8 mouse cellular contexts compared by ENCODE assay signal in the genomic region with DNA sequence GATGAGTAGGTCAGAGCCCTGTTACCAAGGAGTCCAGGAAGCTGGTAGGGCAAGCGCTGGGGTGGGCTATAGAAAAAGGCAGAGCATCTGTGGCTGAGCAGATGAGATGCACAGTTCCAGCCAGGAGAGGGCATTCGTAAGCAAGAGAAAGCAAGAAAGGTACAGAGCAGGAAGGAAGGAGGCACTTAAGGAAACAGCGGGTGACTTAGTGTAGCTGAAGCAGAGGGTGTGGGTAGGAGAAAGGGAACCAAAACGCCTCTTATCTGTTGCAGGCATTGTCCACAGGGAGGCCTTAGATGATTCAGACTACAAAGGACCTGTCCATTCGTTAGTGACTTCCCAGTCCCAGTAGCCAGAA. TPM values are rescaled to one million over a fixed set of nuclear protein-coding genes. Genes with fewer than 3 reads are reported as not detected.
DNase-seq lines count a peak whose midpoint lies in the region; ATAC-seq and TF ChIP-seq lines count a peak whose summit lies in the region.

No protein-coding gene starts in this region.

- peaks cover 56% of the 10 kb centered on the region for H3K4me1 ChIP-seq in embryonic facial prominence, embryonic 15.5 days
- peaks cover 37% of the 10 kb centered on the region for H3K4me1 ChIP-seq in hindbrain, embryonic 16.5 days (ENCODE audit: control insufficient read depth, insufficient read depth, low read depth, low read length)
- peaks cover 32% of the 10 kb centered on the region for H3K4me1 ChIP-seq in liver, embryonic 11.5 days (replicated peaks; ENCODE audit: control insufficient read depth, insufficient read depth, low read length)
- H3K4me1 ChIP-seq in midbrain, postnatal 0 days (ENCODE audit: insufficient read depth, low read length), result peaks cover 15% of the 10 kb centered on the region
- peaks cover 30% of the 10 kb centered on the region for H3K4me1 ChIP-seq in thymus, adult 2 months (replicated peaks; ENCODE audit: control insufficient read depth, insufficient read depth, low read length)

- peaks cover 27% of the 10 kb centered on the region for H3K36me3 ChIP-seq in embryonic facial prominence, embryonic 15.5 days
- peaks cover 6% of the 10 kb centered on the region; the same call in 1 of the 2 replicates for H3K36me3 ChIP-seq in hindbrain, embryonic 16.5 days (ENCODE audit: control insufficient read depth, insufficient read depth, low read length)
- H3K36me3 ChIP-seq in liver, embryonic 11.5 days (ENCODE audit: control insufficient read depth, insufficient read depth, low read length), result peaks cover 17% of the 10 kb centered on the region
- H3K36me3 ChIP-seq in midbrain, postnatal 0 days (ENCODE audit: insufficient read depth, low read length), result peaks cover 18% of the 10 kb centered on the region; the same call in 1 of the 2 replicates
- peaks cover 14% of the 10 kb centered on the region for H3K36me3 ChIP-seq in thymus, adult 2 months (ENCODE audit: control insufficient read depth, insufficient read depth, low read length)

- no peaks in the 10 kb centered on the region for H3K9me3 ChIP-seq in embryonic facial prominence, embryonic 15.5 days (replicated peaks)
- no peaks in the 10 kb centered on the region for H3K9me3 ChIP-seq in hindbrain, embryonic 16.5 days (ENCODE audit: control insufficient read depth, low read length)
- no peaks in the 10 kb centered on the region for H3K9me3 ChIP-seq in liver, embryonic 11.5 days (ENCODE audit: control insufficient read depth, low read length)
- no peaks in the 10 kb centered on the region for H3K9me3 ChIP-seq in midbrain, postnatal 0 days (ENCODE audit: low read length)

- DNase-seq in Muller cell, postnatal 12 days (ENCODE audit: inconsistent ontology term), result peak; percentile 43
- DNase-seq in liver, embryonic 11.5 days (ENCODE audit: low spot score), result no peak
- DNase-seq in midbrain, postnatal 0 days (ENCODE audit: low spot score), result peak; percentile 68
- peak; percentile 83 for DNase-seq in thymus, adult 2 months
- no peak for DNase-seq in ovary, adult 18-20 months (ENCODE audit: low spot score)

- H3K27me3 ChIP-seq in embryonic facial prominence, embryonic 15.5 days, result no peaks in the 10 kb centered on the region
- no peaks in the 10 kb centered on the region for H3K27me3 ChIP-seq in hindbrain, embryonic 16.5 days (replicated peaks; ENCODE audit: control insufficient read depth, insufficient read depth, low read length)
- no peaks in the 10 kb centered on the region for H3K27me3 ChIP-seq in liver, embryonic 11.5 days (replicated peaks; ENCODE audit: control insufficient read depth, insufficient read depth, low read length)
- H3K27me3 ChIP-seq in midbrain, postnatal 0 days (ENCODE audit: insufficient read depth, low read length), result no peaks in the 10 kb centered on the region
- no peaks in the 10 kb centered on the region for H3K27me3 ChIP-seq in thymus, adult 2 months (ENCODE audit: control insufficient read depth, insufficient read depth, low read length)

- WGBS in embryonic facial prominence, embryonic 15.5 days, result 25% methylated on average over 5 of the region's 5 CpGs
- 23% methylated on average over 5 of the region's 5 CpGs for WGBS in hindbrain, embryonic 16.5 days
- WGBS in liver, embryonic 11.5 days, result 18% methylated on average over 5 of the region's 5 CpGs
- WGBS in midbrain, postnatal 0 days, result 17% methylated on average over 5 of the region's 5 CpGs
- 2% methylated on average over 5 of the region's 5 CpGs for WGBS in thymus, adult 2 months

- peak; percentile 72 for ATAC-seq in CD4-positive, CD25-positive, alpha-beta regulatory T cell, adult 4 months
- no peak for ATAC-seq in embryonic facial prominence, embryonic 15.5 days (ENCODE audit: insufficient number of reproducible peaks, low FRiP score, low TSS enrichment, low read depth)
- peak; percentile 55 for ATAC-seq in hindbrain, embryonic 16.5 days
- ATAC-seq in liver, embryonic 11.5 days (replicated peaks; ENCODE audit: low FRiP score), result peak; percentile 44
- peak; percentile 53; the same call in 1 of the 2 replicates for ATAC-seq in midbrain, postnatal 0 days (ENCODE audit: low FRiP score)

- peak overlapping the region; percentile 58 for H3K4me2 ChIP-seq in embryonic facial prominence, embryonic 15.5 days (replicated peaks)
- H3K4me2 ChIP-seq in hindbrain, embryonic 16.5 days (ENCODE audit: low read length), result peak overlapping the region; percentile 95
- peak overlapping the region; percentile 95 for H3K4me2 ChIP-seq in liver, embryonic 11.5 days
- peak overlapping the region; percentile 95 for H3K4me2 ChIP-seq in midbrain, postnatal 0 days (ENCODE audit: low read depth, low read length, poor library complexity, severe bottlenecking)

- TF ChIP-seq CTCF in midbrain, postnatal 0 days (IDR thresholded peaks at IDR 0.05), result peak; percentile 79
- no peak for TF ChIP-seq CTCF in thymus, adult 2 months (IDR thresholded peaks at IDR 0.05; ENCODE audit: borderline replicate concordance, control insufficient read depth, extremely low read depth, insufficient read depth, low read length, poor library complexity)

- peak overlapping the region; percentile 97 for H3K4me3 ChIP-seq in embryonic facial prominence, embryonic 15.5 days (replicated peaks)
- H3K4me3 ChIP-seq in hindbrain, embryonic 16.5 days (ENCODE audit: low read length), result peak overlapping the region; percentile 99
- peak overlapping the region; percentile 96 for H3K4me3 ChIP-seq in liver, embryonic 11.5 days (ENCODE audit: low read depth, low read length)
- H3K4me3 ChIP-seq in midbrain, postnatal 0 days (ENCODE audit: low read depth, low read length), result peak overlapping the region; percentile 73
- peak overlapping the region; percentile 81 for H3K4me3 ChIP-seq in thymus, adult 2 months (ENCODE audit: control insufficient read depth, insufficient read depth, low read length)

- H3K27ac ChIP-seq in embryonic facial prominence, embryonic 15.5 days (replicated peaks), result peak overlapping the region; percentile 98; the same call in 1 of the 2 replicates
- peak overlapping the region; percentile 94 for H3K27ac ChIP-seq in hindbrain, embryonic 16.5 days (ENCODE audit: low read depth, low read length)
- H3K27ac ChIP-seq in liver, embryonic 11.5 days (ENCODE audit: low read depth, low read length), result no peak overlapping the region; the same call in 1 of the 2 replicates
- H3K27ac ChIP-seq in midbrain, postnatal 0 days (ENCODE audit: low read depth, low read length), result peak overlapping the region; percentile 98
- H3K27ac ChIP-seq in thymus, adult 2 months (ENCODE audit: control insufficient read depth, insufficient read depth, low read length), result peak overlapping the region; percentile 96

- H3K9ac ChIP-seq in embryonic facial prominence, embryonic 15.5 days, result peak overlapping the region; percentile 37; the same call in 1 of the 2 replicates
- peak overlapping the region; percentile 97 for H3K9ac ChIP-seq in hindbrain, embryonic 16.5 days (ENCODE audit: low read depth, low read length)
- no peak overlapping the region for H3K9ac ChIP-seq in liver, embryonic 11.5 days (ENCODE audit: low read depth, low read length)
- peak overlapping the region; percentile 97 for H3K9ac ChIP-seq in midbrain, postnatal 0 days (replicated peaks; ENCODE audit: low read length, poor library complexity, severe bottlenecking)

- TF ChIP-seq POLR2A in thymus, adult 2 months (IDR thresholded peaks at IDR 0.05; ENCODE audit: control insufficient read depth, extremely low read depth, insufficient read depth, low read length, poor library complexity), result no peak

RNA-seq across cellular contexts. Expression of gene H13, which starts 2.4 kb away (rescaled TPM):
- polyA plus RNA-seq in CD4-positive, CD25-positive, alpha-beta regulatory T cell, adult 4 months (2017; shearing (Covaris generic)), result 10 to 100 TPM; 76.1 to 76.2 TPM
- polyA plus RNA-seq in embryonic facial prominence, embryonic 15.5 days (2015; fragmentation: Nextera tagmentation; extraction: Ambion mirVana), result 130 and 137 TPM in 2 replicates
- polyA plus RNA-seq in hindbrain, embryonic 16.5 days (2015; fragmentation: Nextera tagmentation; extraction: Ambion mirVana), result 172 and 178 TPM in 2 replicates
- 88.6 and 92.1 TPM in 2 replicates for polyA plus RNA-seq in liver, embryonic 11.5 days (2014; fragmentation: Nextera tagmentation; extraction: Ambion mirVana)
- total RNA-seq in midbrain, postnatal 0 days (2014; rRNA removed), result 166 and 173 TPM in 2 replicates
- polyA plus RNA-seq in midbrain, postnatal 0 days (2015; fragmentation: Nextera tagmentation; extraction: Ambion mirVana), result 175 and 182 TPM in 2 replicates
- polyA plus RNA-seq in thymus, adult 2 months (2012; rRNA removed), result 270 and 324 TPM in 2 replicates

RNA-seq across cellular contexts. Expression of gene Mcts2, which starts 15.2 kb away (rescaled TPM):
- polyA plus RNA-seq in CD4-positive, CD25-positive, alpha-beta regulatory T cell, adult 4 months (2017; shearing (Covaris generic)), result 1 to 10 TPM; 3.7 to 3.9 TPM
- polyA plus RNA-seq in embryonic facial prominence, embryonic 15.5 days (2015; fragmentation: Nextera tagmentation; extraction: Ambion mirVana), result 24.7 and 27.3 TPM in 2 replicates
- polyA plus RNA-seq in hindbrain, embryonic 16.5 days (2015; fragmentation: Nextera tagmentation; extraction: Ambion mirVana), result 32.2 and 36.7 TPM in 2 replicates
- 31.5 and 37.1 TPM in 2 replicates for polyA plus RNA-seq in liver, embryonic 11.5 days (2014; fragmentation: Nextera tagmentation; extraction: Ambion mirVana)
- 14.5 and 21.8 TPM in 2 replicates for total RNA-seq in midbrain, postnatal 0 days (2014; rRNA removed)
- polyA plus RNA-seq in midbrain, postnatal 0 days (2015; fragmentation: Nextera tagmentation; extraction: Ambion mirVana), result 28.0 and 28.1 TPM in 2 replicates
- polyA plus RNA-seq in thymus, adult 2 months (2012; rRNA removed), result 4.2 and 4.4 TPM in 2 replicates

RNA-seq across cellular contexts. Expression of gene Rem1, which starts 44.9 kb away (rescaled TPM):
- polyA plus RNA-seq in CD4-positive, CD25-positive, alpha-beta regulatory T cell, adult 4 months (2017; shearing (Covaris generic)), result not detected
- polyA plus RNA-seq in embryonic facial prominence, embryonic 15.5 days (2015; fragmentation: Nextera tagmentation; extraction: Ambion mirVana), result 5.0 and 5.3 TPM in 2 replicates
- polyA plus RNA-seq in hindbrain, embryonic 16.5 days (2015; fragmentation: Nextera tagmentation; extraction: Ambion mirVana), result 0.80 and 0.82 TPM in 2 replicates
- polyA plus RNA-seq in liver, embryonic 11.5 days (2014; fragmentation: Nextera tagmentation; extraction: Ambion mirVana), result 1.2 and 1.6 TPM in 2 replicates
- 0.16 and 0.33 TPM in 2 replicates for total RNA-seq in midbrain, postnatal 0 days (2014; rRNA removed)
- 0.49 and 0.94 TPM in 2 replicates for polyA plus RNA-seq in midbrain, postnatal 0 days (2015; fragmentation: Nextera tagmentation; extraction: Ambion mirVana)
- 2.9 and 3.3 TPM in 2 replicates for polyA plus RNA-seq in thymus, adult 2 months (2012; rRNA removed)

RNA-seq across cellular contexts. Expression of gene Defb25, which starts 48.8 kb away (rescaled TPM):
- not detected for polyA plus RNA-seq in CD4-positive, CD25-positive, alpha-beta regulatory T cell, adult 4 months (2017; shearing (Covaris generic))
- polyA plus RNA-seq in embryonic facial prominence, embryonic 15.5 days (2015; fragmentation: Nextera tagmentation; extraction: Ambion mirVana), result 1.5 and 3.4 TPM in 2 replicates
- polyA plus RNA-seq in hindbrain, embryonic 16.5 days (2015; fragmentation: Nextera tagmentation; extraction: Ambion mirVana), result not detected in 2 replicates
- polyA plus RNA-seq in liver, embryonic 11.5 days (2014; fragmentation: Nextera tagmentation; extraction: Ambion mirVana), result not detected in 2 replicates
- not detected in 2 replicates for total RNA-seq in midbrain, postnatal 0 days (2014; rRNA removed)
- polyA plus RNA-seq in midbrain, postnatal 0 days (2015; fragmentation: Nextera tagmentation; extraction: Ambion mirVana), result 0.79 and 1.2 TPM in 2 replicates
- 1.7 and 2.0 TPM in 2 replicates for polyA plus RNA-seq in thymus, adult 2 months (2012; rRNA removed)

Comparison
In these comparisons a context has a peak if more than half of its experiments do, and no peak if none do; other contexts are left out.
1. DNase-seq: peak in Muller cell, postnatal 12 days (single experiment), midbrain, postnatal 0 days (single experiment) and thymus, adult 2 months (single experiment); none in liver, embryonic 11.5 days (single experiment) and ovary, adult 18-20 months (single experiment).
2. Peak in every context shown above with its lines, with median percentiles within 50 percentile points of each other: H3K4me2 ChIP-seq and H3K4me3 ChIP-seq.